Mouse (Mus musculus): ENCODE measurements around the gene Sytl1. TPM values are rescaled to one million over a fixed set of nuclear protein-coding genes. Genes with fewer than 3 reads are reported as not detected.
A peak's percentile ranks its signal among the peaks of the same experiment; 100 is the strongest.

The Sytl1 gene
- total and polyA plus RNA-seq, 3 experiments, result 0.08 to 0.31 TPM; not detected in 1

DNA sequence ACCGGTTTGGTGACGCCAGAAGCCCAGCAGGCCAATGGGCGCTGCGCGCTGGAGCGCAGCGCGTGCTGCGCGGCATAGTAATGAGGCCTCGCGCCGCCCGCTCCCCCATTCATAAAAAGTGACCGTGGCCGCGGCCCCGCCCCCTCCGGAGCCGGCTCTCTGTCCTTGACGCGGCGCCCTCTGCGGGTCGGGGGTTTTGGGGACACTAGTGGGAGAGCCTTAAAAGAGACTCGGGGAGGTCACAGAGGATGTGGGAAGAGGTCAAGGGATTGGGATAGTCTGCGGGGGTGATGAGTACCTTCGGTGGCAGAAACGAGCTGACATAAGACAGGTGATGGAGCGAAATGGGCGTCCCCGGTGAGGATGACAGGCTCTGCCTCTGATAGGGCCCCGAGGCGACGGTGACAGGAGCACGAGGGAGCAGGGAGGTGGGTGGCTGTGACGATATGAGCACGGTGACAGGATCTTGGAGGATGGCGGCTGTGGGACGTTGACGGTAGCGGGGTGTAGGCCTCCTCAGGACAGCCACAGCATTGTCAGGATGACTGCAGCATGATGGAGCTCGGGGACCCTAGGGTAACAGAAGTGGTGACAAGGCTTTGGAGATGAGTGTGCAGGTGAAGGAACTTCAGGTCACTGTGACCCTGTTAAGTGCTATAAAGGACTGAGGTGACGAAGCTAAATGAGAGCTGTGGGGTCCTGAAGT, 50.2 kb downstream of the Sytl1 start:
- no peak overlapping the region for H3K27ac ChIP-seq (ENCODE audit: control insufficient read depth, low read depth, low read length)
- DNase-seq (ENCODE audit: low read depth, low spot score), result peak; percentile 87
- peak overlapping the region; percentile 6; the same call in 1 of the 2 replicates for H3K9ac ChIP-seq (ENCODE audit: control insufficient read depth, low read depth, low read length, poor library complexity, severe bottlenecking)
- no peaks in the 10 kb centered on the region for H3K9me3 ChIP-seq (replicated peaks; ENCODE audit: insufficient read depth, low read length)
- H3K27me3 ChIP-seq (ENCODE audit: control insufficient read depth in 1 of 2, insufficient read depth in 2 of 2, low read length in 2 of 2), result no peaks in the 10 kb centered on the region
- H3K4me3 ChIP-seq (ENCODE audit: control insufficient read depth in 1 of 2, insufficient read depth in 1 of 2, low read depth in 2 of 2, low read length in 2 of 2), result peak overlapping the region; percentile 41 to 90
- peaks cover 2 to 12% of the 10 kb centered on the region in 2 experiments; a peak in 2 of 4 replicates for H3K4me1 ChIP-seq (ENCODE audit: control insufficient read depth in 1 of 2, insufficient read depth in 2 of 2, low read length in 2 of 2)
- H3K79me2 ChIP-seq (ENCODE audit: control insufficient read depth, insufficient read depth, low read length, poor library complexity), result no peaks in the 10 kb centered on the region
- no peaks in the 10 kb centered on the region for H3K36me3 ChIP-seq (ENCODE audit: control insufficient read depth in 1 of 2, insufficient read depth in 2 of 2, low read length in 2 of 2)
- peak; percentile 52; the same call in 1 of the 2 replicates for TF ChIP-seq MAX (IDR thresholded peaks at IDR 0.05; ENCODE audit: low read length)
- peak; percentile 68; the same call in 1 of the 2 replicates for TF ChIP-seq MXI1 (IDR thresholded peaks at IDR 0.05; ENCODE audit: low read depth, low read length)
- TF ChIP-seq SIN3A (IDR thresholded peaks at IDR 0.05; ENCODE audit: low read length), result peak; percentile 41; the same call in 1 of the 2 replicates
- TF ChIP-seq HCFC1 (IDR thresholded peaks at IDR 0.05; ENCODE audit: low read depth, low read length), result no peak
- TF ChIP-seq CTCF (IDR thresholded peaks at IDR 0.05 in 2 of 3, conservative IDR thresholded peaks at IDR 0.05 in 1 of 3; ENCODE audit: control insufficient read depth in 1 of 3, insufficient read depth in 1 of 3, low read depth in 2 of 3, low read length in 3 of 3, poor library complexity in 1 of 3, severe bottlenecking in 1 of 3), result peak in 2 of 3 experiments; percentile 35 to 51; a peak in 4 of 6 replicates
- TF ChIP-seq NRF1 (IDR thresholded peaks at IDR 0.05; ENCODE audit: insufficient read depth, low read depth, low read length, poor library complexity, severe bottlenecking), result peak; percentile 61; the same call in 1 of the 2 replicates
- TF ChIP-seq SMC3 (IDR thresholded peaks at IDR 0.05; ENCODE audit: low read depth, low read length), result peak; percentile 26; the same call in 1 of the 2 replicates
- no peak for TF ChIP-seq ZNF384 (IDR thresholded peaks at IDR 0.05; ENCODE audit: low read depth, low read length)

DNA sequence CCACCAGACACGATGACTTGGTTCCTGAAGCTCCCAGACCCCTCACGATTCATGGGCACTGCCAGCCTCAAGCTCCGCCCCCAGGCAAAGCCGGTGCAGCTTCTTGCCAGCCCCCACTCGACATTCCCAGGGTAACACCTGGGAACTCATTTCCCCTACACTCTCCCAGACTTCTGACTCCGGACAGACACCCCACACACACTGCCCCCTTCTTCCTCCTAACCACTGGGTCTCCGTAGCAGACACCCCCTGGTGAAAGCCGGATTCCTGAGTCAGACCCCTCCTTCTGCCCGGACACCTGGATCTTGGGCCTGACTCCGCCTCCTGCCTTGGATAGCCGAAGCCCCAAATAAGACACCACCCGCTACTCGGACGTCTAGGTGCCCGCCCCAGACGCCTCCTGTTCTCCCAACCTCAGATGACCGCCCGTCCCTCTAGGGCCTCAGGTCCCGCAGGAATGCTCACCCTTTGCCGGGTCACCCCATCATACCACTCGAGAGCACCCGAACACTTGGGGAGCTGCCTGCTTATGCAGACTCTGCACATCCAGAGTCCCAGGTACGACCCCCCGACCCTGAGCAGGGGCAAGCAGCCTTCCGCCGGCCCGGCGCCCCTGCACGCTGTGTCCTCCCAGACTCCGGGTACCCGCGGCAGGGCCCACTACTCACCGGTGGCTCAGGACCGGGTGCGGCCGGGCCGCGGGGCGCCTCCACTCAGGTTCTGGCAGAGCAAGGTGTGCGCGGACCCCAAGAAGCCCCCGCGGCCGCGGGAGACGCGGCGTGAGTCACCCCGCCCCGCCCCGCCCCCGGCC, 51.0 kb downstream of the Sytl1 start, which contains the start of the genes Cd164l2 and Gpr3:
Cd164l2 (plus strand) TSS at position 381 of the 811 bp plus-strand sequence.
Gpr3 (minus strand) TSS at position 786 of the 811 bp plus-strand sequence.
- H3K9me3 ChIP-seq (replicated peaks; ENCODE audit: insufficient read depth, low read length), result no peaks in the 10 kb centered on the region
- no peaks in the 10 kb centered on the region for H3K36me3 ChIP-seq (ENCODE audit: control insufficient read depth in 1 of 2, insufficient read depth in 2 of 2, low read length in 2 of 2)
- H3K4me3 ChIP-seq (ENCODE audit: control insufficient read depth in 1 of 2, insufficient read depth in 1 of 2, low read depth in 2 of 2, low read length in 2 of 2), result peak within 1 kb of the TSS; percentile 65 to 90
- TF ChIP-seq ELF1 (IDR thresholded peaks at IDR 0.05; ENCODE audit: low read depth, low read length), result no peak
- TF ChIP-seq MAX (IDR thresholded peaks at IDR 0.05; ENCODE audit: low read length), result no peak
- TF ChIP-seq E2F4 (IDR thresholded peaks at IDR 0.05; ENCODE audit: borderline replicate concordance, low read depth, low read length), result no peak
- no peak for TF ChIP-seq TAL1 (IDR thresholded peaks at IDR 0.05; ENCODE audit: low read length)
- no peak for TF ChIP-seq RCOR1 (IDR thresholded peaks at IDR 0.05; ENCODE audit: low read depth, low read length)
- no peak for TF ChIP-seq MYB (IDR thresholded peaks at IDR 0.05; ENCODE audit: low read depth, low read length)
- TF ChIP-seq CHD1 (IDR thresholded peaks at IDR 0.05; ENCODE audit: low read depth, low read length), result no peak
- TF ChIP-seq MAZ (IDR thresholded peaks at IDR 0.05; ENCODE audit: low read depth, low read length), result no peak
- no peak for TF ChIP-seq JUND (IDR thresholded peaks at IDR 0.05; ENCODE audit: low read depth, low read length)
- TF ChIP-seq UBTF (IDR thresholded peaks at IDR 0.05; ENCODE audit: borderline replicate concordance, insufficient read depth, low read depth, low read length), result no peak
- no peak for TF ChIP-seq EP300 (IDR thresholded peaks at IDR 0.05; ENCODE audit: low read depth in 1 of 2, low read length in 2 of 2)
- H3K9ac ChIP-seq (ENCODE audit: control insufficient read depth, low read depth, low read length, poor library complexity, severe bottlenecking), result peak within 1 kb of the TSS; percentile 50
- H3K79me2 ChIP-seq (ENCODE audit: control insufficient read depth, insufficient read depth, low read length, poor library complexity), result no peaks in the 10 kb centered on the region
- peaks cover 2 to 11% of the 10 kb centered on the region in 2 experiments; a peak in 2 of 4 replicates for H3K4me1 ChIP-seq (ENCODE audit: control insufficient read depth in 1 of 2, insufficient read depth in 2 of 2, low read length in 2 of 2)
- H3K27ac ChIP-seq (ENCODE audit: control insufficient read depth, low read depth, low read length), result no peak within 1 kb of the TSS
- no peaks in the 10 kb centered on the region for H3K27me3 ChIP-seq (ENCODE audit: control insufficient read depth in 1 of 2, insufficient read depth in 2 of 2, low read length in 2 of 2)
- DNase-seq (ENCODE audit: low read depth, low spot score), result peak; percentile 22
